Mouse (Mus musculus) kidney, adult 2 months (tissue): Measurements from ENCODE around the gene Cst9. TPM values are rescaled to one million over a fixed set of nuclear protein-coding genes. Genes with fewer than 3 reads are reported as not detected.

ENCODE experiments used
- DNase-seq: peaks from one replicate; pipeline ENCODE4 v3.0.0; 2021
- H3K27ac ChIP-seq: fragments of 200-500 bp; 2 replicates; pipeline ENCODE4 v1.5.1; 2012; ENCODE audit warnings: low read depth, low read length, control low read depth, inconsistent platforms; ENCODE audit not compliant: insufficient read depth
- H3K27me3 ChIP-seq: fragments of 200-500 bp; replicated peaks from 2 replicates; pipeline ENCODE4 v1.6.1; 2012; ENCODE audit warnings: mild to moderate bottlenecking, moderate library complexity, low read length, inconsistent platforms; ENCODE audit not compliant: control insufficient read depth, insufficient read depth
- H3K36me3 ChIP-seq: fragments of 200-500 bp; 2 replicates; pipeline ENCODE4 v1.6.1; 2012; ENCODE audit warnings: mild to moderate bottlenecking, moderate library complexity, low read length, inconsistent platforms; ENCODE audit not compliant: control insufficient read depth, insufficient read depth
- H3K4me1 ChIP-seq: fragments of 200-500 bp; 2 replicates; pipeline ENCODE4 v1.6.1; 2011; ENCODE audit warnings: low read length; ENCODE audit not compliant: control insufficient read depth, insufficient read depth
- H3K4me3 ChIP-seq: fragments of 200-500 bp; 2 replicates; pipeline ENCODE4 v1.5.1; 2011; ENCODE audit warnings: mild to moderate bottlenecking, low read depth, low read length, control low read depth; ENCODE audit not compliant: insufficient read depth
- CTCF ChIP-seq: fragments of 200-500 bp; conservative IDR thresholded peaks from 2 replicates; pipeline ENCODE4 v1.5.1; 2011; ENCODE audit warnings: low read depth, mild to moderate bottlenecking, control low read depth, low read length, moderate library complexity, mixed read lengths; ENCODE audit not compliant: insufficient read depth, insufficient read length
- POLR2A ChIP-seq: fragments of 200-500 bp; IDR thresholded peaks from one replicate; pipeline ENCODE4 v1.6.1; 2011; ENCODE audit warnings: low read depth, low read length, control low read depth
- WGBS: fragments of 180-500 bp; shearing (Covaris S2); methylation state at CpG from one replicate; pipeline ENCODE4 v1.1.7; 2018; 5-methylcytosine and 5-hydroxymethylcytosine counted together
- polyA plus RNA-seq: library from polyadenylated mRNA; depleted of rRNA; stranded (reverse); fragments of >200 nt; gene quantifications from 2 replicates; pipeline ENCODE4 v1.2.3, GENCODE M21; 2012; rRNA removed

The Cst9 gene
- polyA plus RNA-seq = not detected in 2 replicates

GRCm38 (mm10) chr2:148834912-148835311, at the start of gene Cst9:
Gene Cst9 (plus strand): TSS chr2:148835147.
- 72% methylated on average over 4 of the region's 4 CpGs for WGBS
- Histone ChIP-seq H3K27ac (no peak within 1 kb of the TSS), H3K36me3 (no peaks in the 10 kb centered on the region), H3K4me3 (no peak within 1 kb of the TSS), H3K27me3 (no peaks in the 10 kb centered on the region), H3K4me1 (no peaks in the 10 kb centered on the region)
- TF ChIP-seq CTCF (no peak), POLR2A (no peak)
- DNase-seq = no peak

GRCm38 (mm10) chr2:148789142-148789541, 45.8 kb upstream of the Cst9 start, which contains the start of gene Cst12:
Gene Cst12 (plus strand): TSS chr2:148789361.
- TF ChIP-seq POLR2A (no peak), CTCF (no peak)
- Histone ChIP-seq H3K4me1 (no peaks in the 10 kb centered on the region), H3K36me3 (no peaks in the 10 kb centered on the region), H3K27ac (no peak within 1 kb of the TSS), H3K27me3 (no peaks in the 10 kb centered on the region; the same call in 1 of the 2 replicates), H3K4me3 (no peak within 1 kb of the TSS)
- 89% methylated on average over 6 of the region's 6 CpGs for WGBS
- DNase-seq = no peak

GRCm38 (mm10) chr2:148798485-148798884, 36.5 kb upstream of the Cst9 start, which contains the start of gene Cst8:
Gene Cst8 (plus strand): TSS chr2:148798785.
- Histone ChIP-seq H3K36me3 (no peaks in the 10 kb centered on the region), H3K4me1 (no peaks in the 10 kb centered on the region), H3K27ac (no peak within 1 kb of the TSS), H3K27me3 (no peaks in the 10 kb centered on the region), H3K4me3 (no peak within 1 kb of the TSS)
- DNase-seq = no peak
- TF ChIP-seq CTCF = no peak
- TF ChIP-seq POLR2A = no peak
- WGBS = 80% methylated on average over 1 of the region's 1 CpGs

- Histone ChIP-seq H3K27me3 (no peaks in the 10 kb centered on the region), H3K27ac (no peak overlapping the region), H3K4me3 (no peak overlapping the region), H3K4me1 (no peaks in the 10 kb centered on the region), H3K36me3 (no peaks in the 10 kb centered on the region)
- TF ChIP-seq POLR2A = no peak
- TF ChIP-seq CTCF = no peak
- WGBS = 24% methylated on average over 3 of the region's 3 CpGs
- DNase-seq = peak; percentile 21
Measured at GRCm38 (mm10) chr2:148801491-148801921, 33.4 kb upstream of the Cst9 start.

GRCm38 (mm10) chr2:148806696-148807095, 28.3 kb upstream of the Cst9 start:
- Histone ChIP-seq H3K27me3 (no peaks in the 10 kb centered on the region), H3K36me3 (no peaks in the 10 kb centered on the region), H3K4me1 (no peaks in the 10 kb centered on the region; the same call in 1 of the 2 replicates), H3K4me3 (no peak overlapping the region), H3K27ac (no peak overlapping the region)
- TF ChIP-seq CTCF = no peak
- no peak for TF ChIP-seq POLR2A
- 27% methylated on average over 6 of the region's 6 CpGs for WGBS
- peak; percentile 10 for DNase-seq

GRCm38 (mm10) chr2:148819909-148820308, 15.0 kb upstream of the Cst9 start, which contains the start of gene Cst13:
Gene Cst13 (plus strand): TSS chr2:148820081.
- DNase-seq = no peak
- no peaks in the 10 kb centered on the region for H3K36me3 ChIP-seq
- H3K27me3 ChIP-seq = no peaks in the 10 kb centered on the region
- H3K4me1 ChIP-seq = no peaks in the 10 kb centered on the region
- no peak within 1 kb of the TSS for H3K27ac ChIP-seq
- no peak within 1 kb of the TSS for H3K4me3 ChIP-seq
- TF ChIP-seq CTCF (no peak), POLR2A (no peak)

- peak; percentile 3 for DNase-seq
- H3K4me3 ChIP-seq = no peak overlapping the region
- no peaks in the 10 kb centered on the region for H3K36me3 ChIP-seq
- no peaks in the 10 kb centered on the region for H3K27me3 ChIP-seq
- TF ChIP-seq CTCF (no peak), POLR2A (no peak)
- no peak overlapping the region for H3K27ac ChIP-seq
- WGBS = 57% methylated on average over 1 of the region's 1 CpGs
- no peaks in the 10 kb centered on the region for H3K4me1 ChIP-seq
Measured at GRCm38 (mm10) chr2:148825986-148826385, 9.0 kb upstream of the Cst9 start.
